Mouse (Mus musculus): Measurements from ENCODE around the gene Rbm45. TPM values are rescaled to one million over a fixed set of nuclear protein-coding genes. Genes with fewer than 3 reads are reported as not detected.

The Rbm45 gene
- total RNA-seq, 2 experiments from 2014 or later, result 1.3 to 17.1 TPM

Other genes with a start within 250 kb of the Rbm45 start
- not detected in 2 replicates for gene Pde11a, start 31.2 kb upstream of the Rbm45 start, total RNA-seq (2015; ENCODE audit: low replicate concordance)
- not detected in 2 replicates for gene Pde11a, start 31.2 kb upstream of the Rbm45 start, total RNA-seq (2017; ENCODE audit: low replicate concordance)
- gene Cyct, start 9.5 kb upstream of the Rbm45 start, total RNA-seq (2015; ENCODE audit: low replicate concordance), result not detected in 2 replicates
- gene Cyct, start 9.5 kb upstream of the Rbm45 start, total RNA-seq (2017; ENCODE audit: low replicate concordance), result not detected in 2 replicates
- not detected in 2 replicates for gene Osbpl6, start 36.5 kb downstream of the Rbm45 start, total RNA-seq (2015; ENCODE audit: low replicate concordance)
- gene Osbpl6, start 36.5 kb downstream of the Rbm45 start, total RNA-seq (2017; ENCODE audit: low replicate concordance), result 0.14 TPM in 1 of 2 replicates, not detected in the other